Mouse (Mus musculus): ENCODE data around the gene Mrtfb. TPM values are rescaled to one million over a fixed set of nuclear protein-coding genes. Genes with fewer than 3 reads are reported as not detected.
A peak's percentile ranks its signal among the peaks of the same experiment; 100 is the strongest.

Gene Mrtfb
- polyA plus RNA-seq, 1 experiment, result 11.9 TPM

- Histone ChIP-seq H3K27ac (ENCODE audit: control insufficient read depth, insufficient read depth, low read depth, low read length) (peak overlapping the region; percentile 45; the same call in 1 of the 2 replicates), H3K4me3 (ENCODE audit: control insufficient read depth, low read depth, low read length) (peak overlapping the region; percentile 80), H3K4me1 (ENCODE audit: control insufficient read depth, insufficient read depth, low read length) (peaks cover 9% of the 10 kb centered on the region), H3K27me3 (ENCODE audit: control insufficient read depth, insufficient read depth, low read length) (no peaks in the 10 kb centered on the region), H3K36me3 (ENCODE audit: control insufficient read depth, insufficient read depth, low read length) (no peaks in the 10 kb centered on the region)
- no peak for TF ChIP-seq POLR2A (IDR thresholded peaks at IDR 0.05; ENCODE audit: control insufficient read depth, low read depth, low read length)
- TF ChIP-seq CTCF (IDR thresholded peaks at IDR 0.05; ENCODE audit: control insufficient read depth, insufficient read depth, insufficient replicate concordance, low read depth, low read length), result no peak
Observed at GRCm38 (mm10) chr16:13446971-13447283, 190.6 kb downstream of the Mrtfb start.

DNA sequence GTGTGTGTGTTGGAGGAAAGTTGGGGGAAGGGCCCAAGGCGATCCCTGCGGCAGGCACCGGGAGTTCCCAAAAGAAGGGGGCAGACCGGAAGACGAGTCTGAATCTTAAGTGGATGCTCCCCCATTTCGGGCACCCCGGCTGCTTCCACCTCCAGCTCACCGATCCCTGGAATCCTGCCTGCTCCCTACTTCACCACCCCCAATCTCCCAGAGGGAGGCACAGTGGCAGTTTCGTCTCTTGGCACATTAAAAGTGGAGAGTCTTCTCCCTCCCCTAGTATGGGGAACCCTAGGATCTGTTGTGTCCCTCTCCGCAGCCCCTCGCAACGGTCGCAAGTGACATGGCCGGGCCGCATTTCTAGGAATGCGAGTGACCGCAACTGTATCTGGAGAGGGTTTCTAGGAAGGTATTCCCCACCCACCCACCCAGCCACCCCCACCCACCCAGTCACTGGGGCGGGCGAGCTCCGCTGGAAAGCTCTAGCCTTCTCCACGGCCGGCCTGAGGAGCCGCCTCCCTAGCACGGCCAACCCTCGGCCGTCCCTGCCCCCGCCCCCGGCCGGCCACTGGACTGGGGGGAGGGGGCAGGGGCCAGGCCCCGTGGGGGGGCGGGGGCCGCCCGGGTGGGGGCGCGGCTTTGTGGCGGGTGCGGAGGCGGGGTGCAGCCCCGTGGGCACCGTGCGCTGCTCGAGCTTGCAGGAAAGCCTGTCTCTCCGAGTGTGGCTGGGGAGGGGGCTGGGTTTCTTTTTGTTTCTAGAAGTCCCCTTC, 191.2 kb downstream of the Mrtfb start:
- TF ChIP-seq POLR2A (IDR thresholded peaks at IDR 0.05; ENCODE audit: control insufficient read depth, low read depth, low read length) (no peak), CTCF (IDR thresholded peaks at IDR 0.05; ENCODE audit: control insufficient read depth, insufficient read depth, insufficient replicate concordance, low read depth, low read length) (no peak)
- Histone ChIP-seq H3K36me3 (ENCODE audit: control insufficient read depth, insufficient read depth, low read length) (no peaks in the 10 kb centered on the region), H3K4me3 (ENCODE audit: control insufficient read depth, low read depth, low read length) (peak overlapping the region; percentile 84), H3K27me3 (ENCODE audit: control insufficient read depth, insufficient read depth, low read length) (no peaks in the 10 kb centered on the region), H3K4me1 (ENCODE audit: control insufficient read depth, insufficient read depth, low read length) (peaks cover 9% of the 10 kb centered on the region), H3K27ac (ENCODE audit: control insufficient read depth, insufficient read depth, low read depth, low read length) (peak overlapping the region; percentile 45)

DNA sequence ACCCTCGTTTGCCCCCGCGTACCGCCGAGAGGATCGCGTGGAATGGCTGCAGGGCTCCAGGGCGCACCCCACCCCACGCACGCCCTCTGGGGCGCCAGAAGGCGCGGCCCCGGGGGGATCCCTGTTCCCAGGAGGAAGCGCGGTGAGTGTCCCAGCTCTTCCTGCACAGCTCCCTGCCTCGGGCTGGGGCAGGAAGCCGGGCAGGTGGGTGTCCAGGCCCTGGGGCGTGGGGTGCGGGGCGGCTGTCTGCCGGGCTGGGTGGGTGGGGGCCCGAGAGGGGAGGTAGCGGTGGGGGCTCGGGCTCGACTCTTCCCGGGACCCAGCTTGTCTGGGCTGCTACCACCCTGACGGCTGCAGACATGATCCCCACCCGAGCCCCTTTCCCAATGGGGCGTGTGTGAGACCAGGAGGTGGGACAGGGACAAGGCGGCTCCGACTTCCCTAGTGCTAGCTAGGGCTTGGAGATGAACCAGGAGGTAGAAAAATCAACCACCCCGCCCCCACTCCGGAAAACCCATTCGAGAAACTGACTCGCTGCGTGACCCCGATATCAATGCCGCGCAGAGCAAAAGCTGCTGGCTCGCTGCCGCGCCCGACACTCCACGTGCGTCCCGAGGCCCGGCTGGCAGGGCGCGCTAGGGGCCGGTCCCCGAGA, 191.9 kb downstream of the Mrtfb start:
- Histone ChIP-seq H3K27me3 (ENCODE audit: control insufficient read depth, insufficient read depth, low read length) (no peaks in the 10 kb centered on the region), H3K4me3 (ENCODE audit: control insufficient read depth, low read depth, low read length) (peak overlapping the region; percentile 84), H3K4me1 (ENCODE audit: control insufficient read depth, insufficient read depth, low read length) (peaks cover 9% of the 10 kb centered on the region), H3K36me3 (ENCODE audit: control insufficient read depth, insufficient read depth, low read length) (no peaks in the 10 kb centered on the region), H3K27ac (ENCODE audit: control insufficient read depth, insufficient read depth, low read depth, low read length) (no peak overlapping the region; the same call in 1 of the 2 replicates)
- TF ChIP-seq POLR2A (IDR thresholded peaks at IDR 0.05; ENCODE audit: control insufficient read depth, low read depth, low read length), result no peak
- no peak for TF ChIP-seq CTCF (IDR thresholded peaks at IDR 0.05; ENCODE audit: control insufficient read depth, insufficient read depth, insufficient replicate concordance, low read depth, low read length)

- H3K4me3 ChIP-seq (ENCODE audit: control insufficient read depth, low read depth, low read length), result peak overlapping the region; percentile 69
- H3K4me1 ChIP-seq (ENCODE audit: control insufficient read depth, insufficient read depth, low read length), result peaks cover 9% of the 10 kb centered on the region
- no peaks in the 10 kb centered on the region for H3K27me3 ChIP-seq (ENCODE audit: control insufficient read depth, insufficient read depth, low read length)
- H3K36me3 ChIP-seq (ENCODE audit: control insufficient read depth, insufficient read depth, low read length), result no peaks in the 10 kb centered on the region
- no peak for TF ChIP-seq CTCF (IDR thresholded peaks at IDR 0.05; ENCODE audit: control insufficient read depth, insufficient read depth, insufficient replicate concordance, low read depth, low read length)
- no peak for TF ChIP-seq POLR2A (IDR thresholded peaks at IDR 0.05; ENCODE audit: control insufficient read depth, low read depth, low read length)
- H3K27ac ChIP-seq (ENCODE audit: control insufficient read depth, insufficient read depth, low read depth, low read length), result no peak overlapping the region
Observed at GRCm38 (mm10) chr16:13448706-13449090, 192.4 kb downstream of the Mrtfb start.

DNA sequence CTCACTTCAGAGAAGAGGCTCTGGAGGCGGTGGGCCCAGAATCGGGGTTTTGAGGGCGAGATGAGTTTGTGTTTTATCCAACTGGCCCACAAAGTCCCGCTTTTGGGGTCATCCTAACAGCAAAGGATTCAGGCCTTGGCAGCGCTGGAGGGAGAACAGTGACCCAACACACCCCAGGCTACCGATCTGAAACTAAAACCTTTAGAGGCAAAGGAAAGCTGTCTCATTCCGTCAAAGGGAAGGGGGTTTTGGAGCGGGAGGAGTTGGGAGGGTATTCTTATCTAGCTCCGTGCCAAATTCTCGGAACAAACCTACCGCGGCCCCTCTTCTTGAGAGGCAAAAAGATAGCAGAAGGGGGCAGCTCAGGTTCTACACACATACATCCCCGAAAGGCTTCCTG, 193.2 kb downstream of the Mrtfb start:
- H3K36me3 ChIP-seq (ENCODE audit: control insufficient read depth, insufficient read depth, low read length), result no peaks in the 10 kb centered on the region
- no peak overlapping the region for H3K4me3 ChIP-seq (ENCODE audit: control insufficient read depth, low read depth, low read length)
- H3K4me1 ChIP-seq (ENCODE audit: control insufficient read depth, insufficient read depth, low read length), result peaks cover 9% of the 10 kb centered on the region
- no peak overlapping the region for H3K27ac ChIP-seq (ENCODE audit: control insufficient read depth, insufficient read depth, low read depth, low read length)
- no peak for TF ChIP-seq CTCF (IDR thresholded peaks at IDR 0.05; ENCODE audit: control insufficient read depth, insufficient read depth, insufficient replicate concordance, low read depth, low read length)
- no peak for TF ChIP-seq POLR2A (IDR thresholded peaks at IDR 0.05; ENCODE audit: control insufficient read depth, low read depth, low read length)
- H3K27me3 ChIP-seq (ENCODE audit: control insufficient read depth, insufficient read depth, low read length), result no peaks in the 10 kb centered on the region

GRCm38 (mm10) chr16:13450831-13451230, 194.6 kb downstream of the Mrtfb start:
- no peak for TF ChIP-seq POLR2A (IDR thresholded peaks at IDR 0.05; ENCODE audit: control insufficient read depth, low read depth, low read length)
- Histone ChIP-seq H3K36me3 (ENCODE audit: control insufficient read depth, insufficient read depth, low read length) (no peaks in the 10 kb centered on the region), H3K4me3 (ENCODE audit: control insufficient read depth, low read depth, low read length) (no peak overlapping the region), H3K27me3 (ENCODE audit: control insufficient read depth, insufficient read depth, low read length) (no peaks in the 10 kb centered on the region), H3K27ac (ENCODE audit: control insufficient read depth, insufficient read depth, low read depth, low read length) (no peak overlapping the region), H3K4me1 (ENCODE audit: control insufficient read depth, insufficient read depth, low read length) (peaks cover 9% of the 10 kb centered on the region)

GRCm38 (mm10) chr16:13451991-13452390, 195.7 kb downstream of the Mrtfb start:
- no peak overlapping the region for H3K4me3 ChIP-seq (ENCODE audit: control insufficient read depth, low read depth, low read length)
- TF ChIP-seq CTCF (IDR thresholded peaks at IDR 0.05; ENCODE audit: control insufficient read depth, insufficient read depth, insufficient replicate concordance, low read depth, low read length) (no peak), POLR2A (IDR thresholded peaks at IDR 0.05; ENCODE audit: control insufficient read depth, low read depth, low read length) (no peak)
- no peak overlapping the region for H3K27ac ChIP-seq (ENCODE audit: control insufficient read depth, insufficient read depth, low read depth, low read length)
- H3K4me1 ChIP-seq (ENCODE audit: control insufficient read depth, insufficient read depth, low read length), result peaks cover 9% of the 10 kb centered on the region
- H3K36me3 ChIP-seq (ENCODE audit: control insufficient read depth, insufficient read depth, low read length), result no peaks in the 10 kb centered on the region
- H3K27me3 ChIP-seq (ENCODE audit: control insufficient read depth, insufficient read depth, low read length), result no peaks in the 10 kb centered on the region
